Mouse (Mus musculus) retina, adult 2 months (tissue): ENCODE measurements at regions not wholly inside any gene's neighbourhood (a gene's known extent, or its start where the extent isn't known, plus 50 kb on each side); places are given as distances from the start of the nearest gene placed in this dataset.

ENCODE experiments used
- DNase-seq: peaks from one replicate; pipeline ENCODE4 v3.0.0-alpha.2; 2012; ENCODE audit warnings: low read depth, low spot score

GRCm38 (mm10) chr1:44957125-44957524, 354.2 kb upstream of the Col3a1 start:
- no peak for DNase-seq

- no peak for DNase-seq
Measured at GRCm38 (mm10) chr1:44987171-44987570, 324.2 kb upstream of the Col3a1 start.

- no peak for DNase-seq
Measured at GRCm38 (mm10) chr1:45020516-45020915, 290.8 kb upstream of the Col3a1 start.

GRCm38 (mm10) chr1:45021234-45021633, 290.1 kb upstream of the Col3a1 start:
- no peak for DNase-seq

GRCm38 (mm10) chr1:45022146-45022841, 289.0 kb upstream of the Col3a1 start:
- peak; percentile 25 for DNase-seq

- no peak for DNase-seq
Measured at GRCm38 (mm10) chr1:45023336-45023735, 288.0 kb upstream of the Col3a1 start.

GRCm38 (mm10) chr1:45031436-45032027, 279.8 kb upstream of the Col3a1 start:
- DNase-seq: no peak

- no peak for DNase-seq
Measured at GRCm38 (mm10) chr1:45033343-45033742, 278.0 kb upstream of the Col3a1 start.

GRCm38 (mm10) chr1:45041328-45041727, 270.0 kb upstream of the Col3a1 start:
- no peak for DNase-seq

- DNase-seq: no peak
Measured at GRCm38 (mm10) chr1:45041815-45042214, 269.5 kb upstream of the Col3a1 start.

GRCm38 (mm10) chr1:45043245-45043926, 268.0 kb upstream of the Col3a1 start:
- DNase-seq: no peak

GRCm38 (mm10) chr1:45090841-45091535, 220.3 kb upstream of the Col3a1 start:
- no peak for DNase-seq

GRCm38 (mm10) chr1:45100966-45101365, 210.4 kb upstream of the Col3a1 start:
- DNase-seq: no peak

GRCm38 (mm10) chr1:45116409-45117144, 194.8 kb upstream of the Col3a1 start:
- no peak for DNase-seq

GRCm38 (mm10) chr1:45135152-45135714, 176.1 kb upstream of the Col3a1 start:
- no peak for DNase-seq

GRCm38 (mm10) chr1:45147019-45147418, 164.3 kb upstream of the Col3a1 start:
- no peak for DNase-seq

- DNase-seq: no peak
Measured at GRCm38 (mm10) chr1:45181632-45182031, 129.7 kb upstream of the Col3a1 start.

- no peak for DNase-seq
Measured at GRCm38 (mm10) chr1:45185341-45185740, 126.0 kb upstream of the Col3a1 start.

GRCm38 (mm10) chr1:45207926-45208325, 103.4 kb upstream of the Col3a1 start:
- no peak for DNase-seq

GRCm38 (mm10) chr1:45216272-45216671, 95.1 kb upstream of the Col3a1 start:
- DNase-seq: no peak
